Mouse (Mus musculus) small intestine, adult 2 months (tissue): ENCODE data around the gene Cdca5.

Experiments used
- CTCF ChIP-seq: fragments of 200-500 bp; IDR thresholded peaks from 2 replicates; pipeline ENCODE4 v1.5.1; 2012; ENCODE audit warnings: low read depth, mild to moderate bottlenecking, control low read depth, inconsistent platforms, low read length, moderate library complexity, mixed read lengths; ENCODE audit not compliant: insufficient replicate concordance, insufficient read length; ENCODE audit errors: extremely low read depth
- POLR2A ChIP-seq: fragments of 200-500 bp; IDR thresholded peaks from 2 replicates; pipeline ENCODE4 v1.6.1; 2012; ENCODE audit warnings: low read depth, mild to moderate bottlenecking, control low read depth, inconsistent platforms, low read length, moderate library complexity

GRCm38 (mm10) chr19:6040002-6040401, 44.8 kb upstream of the Cdca5 start:
- TF ChIP-seq CTCF (no peak), POLR2A (no peak)
